Mouse (Mus musculus): ENCODE measurements around the gene Ffar3. TPM values are rescaled to one million over a fixed set of nuclear protein-coding genes. Genes with fewer than 3 reads are reported as not detected.
A peak's percentile ranks its signal among the peaks of the same experiment; 100 is the strongest.
"Not testable (repeated sequence)": the region's sequence is repeated elsewhere in the genome, so short reads cannot be mapped to it uniquely, and the experiment has no call there.

The Ffar3 gene
- total RNA-seq, 2 experiments from 2014 or later, result not detected

GRCm38 (mm10) chr7:30846505-30847053 lies 9.4 kb downstream of the Ffar3 start:
- DNase-seq (ENCODE audit: extremely low spot score in 1 of 2, low spot score in 1 of 2), result no peak

GRCm38 (mm10) chr7:30844676-30845297 lies 11.2 kb downstream of the Ffar3 start:
- no peak for DNase-seq (ENCODE audit: extremely low spot score in 1 of 2, low spot score in 1 of 2)

- no peak for DNase-seq (ENCODE audit: extremely low spot score in 1 of 2, low spot score in 1 of 2)
Measured at GRCm38 (mm10) chr7:30842092-30842491, 13.9 kb downstream of the Ffar3 start.

- no peak for DNase-seq (ENCODE audit: extremely low spot score in 1 of 2, low spot score in 1 of 2)
Measured at GRCm38 (mm10) chr7:30841379-30841778, 14.6 kb downstream of the Ffar3 start.

- DNase-seq (ENCODE audit: extremely low spot score in 1 of 2, low spot score in 1 of 2), result no peak
Measured at GRCm38 (mm10) chr7:30840306-30840705, 15.7 kb downstream of the Ffar3 start.

- DNase-seq (ENCODE audit: extremely low spot score in 1 of 2, low spot score in 1 of 2), result no peak
Measured at GRCm38 (mm10) chr7:30837277-30837676, 18.7 kb downstream of the Ffar3 start.

- DNase-seq (ENCODE audit: extremely low spot score in 1 of 2, low spot score in 1 of 2), result not testable (repeated sequence)
Measured at GRCm38 (mm10) chr7:30832684-30833083, 23.3 kb downstream of the Ffar3 start.

GRCm38 (mm10) chr7:30832261-30832660 lies 23.7 kb downstream of the Ffar3 start:
- no peak for DNase-seq (ENCODE audit: extremely low spot score in 1 of 2, low spot score in 1 of 2)

- no peak for DNase-seq (ENCODE audit: extremely low spot score in 1 of 2, low spot score in 1 of 2)
Measured at GRCm38 (mm10) chr7:30829428-30829827, 26.6 kb downstream of the Ffar3 start.

GRCm38 (mm10) chr7:30828871-30829270 lies 27.1 kb downstream of the Ffar3 start:
- not testable (repeated sequence) for DNase-seq (ENCODE audit: extremely low spot score in 1 of 2, low spot score in 1 of 2)

GRCm38 (mm10) chr7:30826660-30827059 lies 29.3 kb downstream of the Ffar3 start:
- no peak for DNase-seq (ENCODE audit: extremely low spot score in 1 of 2, low spot score in 1 of 2)

- no peak for DNase-seq (ENCODE audit: extremely low spot score in 1 of 2, low spot score in 1 of 2)
Measured at GRCm38 (mm10) chr7:30824306-30824705, 31.7 kb downstream of the Ffar3 start.

- no peak for DNase-seq (ENCODE audit: extremely low spot score in 1 of 2, low spot score in 1 of 2)
Measured at GRCm38 (mm10) chr7:30823675-30824074, 32.3 kb downstream of the Ffar3 start, which contains the start of gene Ffar2. Gene Ffar2, minus strand, starts transcription at chr7:30823775.

GRCm38 (mm10) chr7:30821532-30821931 lies 34.4 kb downstream of the Ffar3 start:
- no peak for DNase-seq (ENCODE audit: extremely low spot score in 1 of 2, low spot score in 1 of 2)

- no peak for DNase-seq (ENCODE audit: extremely low spot score in 1 of 2, low spot score in 1 of 2)
Measured at GRCm38 (mm10) chr7:30820854-30821445, 35.0 kb downstream of the Ffar3 start.

- no peak for DNase-seq (ENCODE audit: extremely low spot score in 1 of 2, low spot score in 1 of 2)
Measured at GRCm38 (mm10) chr7:30820131-30820530, 35.8 kb downstream of the Ffar3 start.

- no peak for DNase-seq (ENCODE audit: extremely low spot score in 1 of 2, low spot score in 1 of 2)
Measured at GRCm38 (mm10) chr7:30812291-30812807, 43.6 kb downstream of the Ffar3 start.

- DNase-seq (ENCODE audit: extremely low spot score in 1 of 2, low spot score in 1 of 2), result no peak
Measured at GRCm38 (mm10) chr7:30811757-30812290, 44.2 kb downstream of the Ffar3 start.

GRCm38 (mm10) chr7:30810319-30810718 lies 45.7 kb downstream of the Ffar3 start:
- no peak for DNase-seq (ENCODE audit: extremely low spot score in 1 of 2, low spot score in 1 of 2)

- DNase-seq (ENCODE audit: extremely low spot score in 1 of 2, low spot score in 1 of 2), result peak in 1 of 2 experiments; percentile 23
Measured at GRCm38 (mm10) chr7:30805924-30806323, 50.1 kb downstream of the Ffar3 start.
